Mouse (Mus musculus): Measurements from ENCODE around the gene Atg7. TPM values are rescaled to one million over a fixed set of nuclear protein-coding genes. Genes with fewer than 3 reads are reported as not detected.

Gene Atg7
- polyA plus RNA-seq, 1 experiment from 2014 or later: 17.2 TPM

DNA sequence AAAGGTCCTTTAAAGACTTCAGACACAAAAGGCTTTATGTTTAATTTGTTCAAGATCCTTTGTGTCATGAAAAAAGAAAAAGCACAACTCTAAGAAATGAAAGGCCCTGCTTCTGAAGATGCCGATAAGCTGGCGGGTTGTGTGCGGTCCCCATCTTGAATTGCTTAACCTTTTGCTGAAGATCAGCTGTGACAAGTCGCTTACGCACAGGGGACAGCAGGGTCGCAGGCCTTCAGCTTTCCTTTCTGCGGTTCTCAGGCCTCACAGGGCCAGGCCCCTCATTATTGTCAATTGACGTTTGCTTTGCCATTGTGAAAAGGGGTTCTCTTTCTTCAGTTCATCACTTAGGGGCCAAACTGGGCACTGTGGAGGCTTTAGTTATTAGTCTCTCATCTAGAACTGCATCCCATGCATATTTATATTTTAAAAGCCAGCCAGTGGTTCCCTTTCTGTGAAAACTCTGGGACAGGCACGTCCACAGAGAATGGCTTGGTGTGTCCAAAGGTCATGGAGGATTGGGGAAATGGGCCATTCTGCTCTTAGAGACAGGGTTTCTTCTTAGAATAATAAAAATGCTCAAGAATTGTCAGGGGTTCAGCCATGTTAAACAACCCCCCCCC is 39.3 kb downstream of the Atg7 start:
- H3K27me3 ChIP-seq (ENCODE audit: control insufficient read depth, insufficient read depth, low read depth, low read length): no peaks in the 10 kb centered on the region
- WGBS: 15% methylated on average over 9 of the region's 9 CpGs
- no peaks in the 10 kb centered on the region for H3K9me3 ChIP-seq (replicated peaks; ENCODE audit: control insufficient read depth, low read length, poor library complexity, severe bottlenecking)
- no peaks in the 10 kb centered on the region for H3K4me1 ChIP-seq (ENCODE audit: control insufficient read depth, insufficient read depth, low read length)
- no peak overlapping the region for H3K27ac ChIP-seq (ENCODE audit: low read length)
- no peaks in the 10 kb centered on the region for H3K36me3 ChIP-seq (ENCODE audit: control insufficient read depth, insufficient read depth, low read length)
- ATAC-seq: no peak
- no peak overlapping the region for H3K4me2 ChIP-seq (ENCODE audit: low read length)
- H3K9ac ChIP-seq (ENCODE audit: low read depth, low read length): no peak overlapping the region
- no peak overlapping the region for H3K4me3 ChIP-seq (ENCODE audit: low read depth, low read length)

DNA sequence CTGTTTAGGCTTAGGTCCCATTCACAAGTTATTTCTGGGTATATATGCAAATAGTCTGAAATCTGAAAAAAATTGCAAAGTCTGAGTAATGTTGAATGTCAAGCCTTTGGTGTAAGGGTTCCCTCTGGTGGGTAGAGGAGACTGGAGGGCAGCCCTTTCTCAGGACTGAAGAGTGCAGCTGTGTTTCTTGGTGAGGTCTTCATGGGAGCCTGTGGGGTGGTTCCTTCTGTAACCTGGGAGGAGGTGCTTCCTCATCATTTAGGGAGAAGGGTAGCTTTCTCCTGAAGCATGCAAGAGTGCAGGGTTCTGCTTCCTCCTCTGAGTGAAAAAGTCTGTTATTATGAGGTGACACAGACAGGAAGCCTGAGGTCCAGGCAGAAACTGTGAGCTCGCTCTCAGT is 40.8 kb downstream of the Atg7 start:
- WGBS: 95% methylated on average over 1 of the region's 1 CpGs
- H3K4me3 ChIP-seq (ENCODE audit: low read depth, low read length): no peak overlapping the region
- no peaks in the 10 kb centered on the region for H3K9me3 ChIP-seq (replicated peaks; ENCODE audit: control insufficient read depth, low read length, poor library complexity, severe bottlenecking)
- ATAC-seq: no peak
- no peaks in the 10 kb centered on the region for H3K36me3 ChIP-seq (ENCODE audit: control insufficient read depth, insufficient read depth, low read length)
- no peaks in the 10 kb centered on the region for H3K4me1 ChIP-seq (ENCODE audit: control insufficient read depth, insufficient read depth, low read length)
- H3K27ac ChIP-seq (ENCODE audit: low read length): no peak overlapping the region
- H3K9ac ChIP-seq (ENCODE audit: low read depth, low read length): no peak overlapping the region
- no peak overlapping the region for H3K4me2 ChIP-seq (ENCODE audit: low read length)
- no peaks in the 10 kb centered on the region for H3K27me3 ChIP-seq (ENCODE audit: control insufficient read depth, insufficient read depth, low read depth, low read length)

DNA sequence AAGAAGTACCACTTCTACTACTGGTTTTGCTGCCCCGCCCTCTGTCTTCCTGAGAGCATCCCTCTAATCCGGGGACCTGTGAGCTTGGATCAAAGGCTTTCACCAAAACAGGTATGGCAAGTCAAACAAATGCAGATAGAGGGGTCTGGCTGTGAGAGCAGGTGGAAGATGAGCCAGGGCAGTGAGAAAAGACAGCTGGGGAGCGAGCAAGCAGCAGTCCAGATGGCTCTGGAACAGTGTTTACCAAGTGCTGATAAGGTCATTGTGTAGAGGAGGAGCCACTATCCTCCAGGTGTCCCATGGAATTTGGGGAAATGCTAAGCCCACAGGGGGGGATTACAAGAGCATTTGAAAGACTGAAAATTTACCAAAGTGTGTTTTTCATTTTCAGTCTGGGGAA is 41.5 kb downstream of the Atg7 start:
- WGBS: 52% methylated on average over 3 of the region's 3 CpGs
- no peak for ATAC-seq

DNA sequence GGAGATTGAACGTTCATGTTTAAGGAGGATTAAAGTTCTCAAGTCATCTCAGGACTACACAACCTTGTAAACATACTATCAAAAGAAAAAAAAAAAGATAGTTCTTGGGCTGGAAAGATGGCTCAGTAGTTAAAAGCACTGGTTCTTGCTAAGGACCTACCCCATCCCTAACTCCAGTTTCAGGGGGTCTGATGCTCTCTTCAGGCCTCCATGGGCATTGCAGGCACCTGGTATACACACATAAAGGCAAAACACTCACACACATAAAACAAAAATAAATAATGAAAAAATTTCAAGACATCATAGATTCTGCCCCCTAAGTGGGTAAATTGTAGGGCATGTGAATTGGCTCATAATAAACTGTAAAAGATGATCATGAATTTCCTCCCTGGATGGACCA is 42.5 kb downstream of the Atg7 start:
- Histone ChIP-seq H3K27ac (ENCODE audit: low read length) (no peak overlapping the region), H3K27me3 (ENCODE audit: control insufficient read depth, insufficient read depth, low read depth, low read length) (no peaks in the 10 kb centered on the region), H3K4me3 (ENCODE audit: low read depth, low read length) (no peak overlapping the region), H3K36me3 (ENCODE audit: control insufficient read depth, insufficient read depth, low read length) (no peaks in the 10 kb centered on the region), H3K9ac (ENCODE audit: low read depth, low read length) (no peak overlapping the region), H3K4me1 (ENCODE audit: control insufficient read depth, insufficient read depth, low read length) (0 out of 2 replicates have a peak, but pooled peaks cover 1% of the 10 kb centered on the region), H3K4me2 (ENCODE audit: low read length) (no peak overlapping the region), H3K9me3 (replicated peaks; ENCODE audit: control insufficient read depth, low read length, poor library complexity, severe bottlenecking) (no peaks in the 10 kb centered on the region)
- 84% methylated on average over 1 of the region's 1 CpGs for WGBS
- ATAC-seq: no peak

More for the DNA sequence above, 41.5 kb downstream of the Atg7 start:
- Histone ChIP-seq H3K4me1 (ENCODE audit: control insufficient read depth, insufficient read depth, low read length) (no peaks in the 10 kb centered on the region), H3K4me3 (ENCODE audit: low read depth, low read length) (no peak overlapping the region), H3K4me2 (ENCODE audit: low read length) (no peak overlapping the region), H3K36me3 (ENCODE audit: control insufficient read depth, insufficient read depth, low read length) (no peaks in the 10 kb centered on the region), H3K27me3 (ENCODE audit: control insufficient read depth, insufficient read depth, low read depth, low read length) (no peaks in the 10 kb centered on the region), H3K9ac (ENCODE audit: low read depth, low read length) (no peak overlapping the region), H3K9me3 (replicated peaks; ENCODE audit: control insufficient read depth, low read length, poor library complexity, severe bottlenecking) (no peaks in the 10 kb centered on the region), H3K27ac (ENCODE audit: low read length) (no peak overlapping the region)

DNA sequence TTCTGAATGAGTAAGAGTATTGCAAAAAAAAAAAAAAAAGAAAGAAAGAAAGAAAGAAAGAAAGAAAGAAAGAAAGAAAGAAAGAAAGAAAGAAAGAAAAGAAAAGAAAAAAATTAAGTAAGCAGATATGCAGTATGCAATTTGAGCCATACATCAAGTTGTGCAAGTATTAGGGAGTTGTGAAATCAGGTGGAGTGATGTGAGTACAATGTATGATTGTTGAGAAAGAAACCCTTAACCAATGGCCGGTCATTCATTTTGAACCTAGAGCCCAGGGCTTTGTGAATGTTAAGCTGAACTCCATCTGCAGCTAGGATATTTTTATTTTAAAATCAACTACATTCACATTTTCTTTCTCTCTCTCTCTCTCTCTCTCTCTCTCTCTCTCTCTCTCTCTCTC is 44.1 kb downstream of the Atg7 start:
- no peak overlapping the region for H3K4me2 ChIP-seq (ENCODE audit: low read length)
- H3K9me3 ChIP-seq (replicated peaks; ENCODE audit: control insufficient read depth, low read length, poor library complexity, severe bottlenecking): no peaks in the 10 kb centered on the region
- H3K27me3 ChIP-seq (ENCODE audit: control insufficient read depth, insufficient read depth, low read depth, low read length): no peaks in the 10 kb centered on the region
- no peak overlapping the region for H3K9ac ChIP-seq (ENCODE audit: low read depth, low read length)
- no peak overlapping the region for H3K4me3 ChIP-seq (ENCODE audit: low read depth, low read length)
- no peak for ATAC-seq
- H3K36me3 ChIP-seq (ENCODE audit: control insufficient read depth, insufficient read depth, low read length): no peaks in the 10 kb centered on the region
- 0 out of 2 replicates have a peak, but pooled peaks cover 10% of the 10 kb centered on the region for H3K4me1 ChIP-seq (ENCODE audit: control insufficient read depth, insufficient read depth, low read length)
- WGBS: 85% methylated on average over 1 of the region's 1 CpGs
- no peak overlapping the region for H3K27ac ChIP-seq (ENCODE audit: low read length)

DNA sequence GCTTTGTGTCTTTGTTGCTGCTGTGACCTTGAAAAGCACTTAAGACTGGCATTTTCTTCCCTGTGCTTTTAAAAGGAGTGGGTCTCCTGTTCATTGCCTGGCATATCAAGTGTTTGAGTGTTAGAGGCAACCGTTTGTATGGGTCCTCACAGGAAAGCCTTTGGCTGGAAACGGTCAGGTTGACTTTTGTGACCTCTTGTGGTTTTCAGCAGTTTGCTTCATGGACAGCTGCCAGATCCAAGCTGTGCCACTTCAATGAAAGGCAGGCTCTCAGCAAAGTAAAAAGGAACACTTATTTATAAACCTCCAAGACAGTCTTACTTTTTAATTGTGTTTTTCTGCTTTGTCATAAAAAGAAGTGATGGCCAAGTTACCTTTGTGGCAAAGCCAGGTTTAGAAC is 47.8 kb downstream of the Atg7 start:
- ATAC-seq: no peak
- WGBS: 36% methylated on average over 2 of the region's 2 CpGs
- Histone ChIP-seq H3K36me3 (ENCODE audit: control insufficient read depth, insufficient read depth, low read length) (no peaks in the 10 kb centered on the region), H3K9me3 (replicated peaks; ENCODE audit: control insufficient read depth, low read length, poor library complexity, severe bottlenecking) (no peaks in the 10 kb centered on the region), H3K27ac (ENCODE audit: low read length) (no peak overlapping the region), H3K9ac (ENCODE audit: low read depth, low read length) (no peak overlapping the region), H3K4me2 (ENCODE audit: low read length) (no peak overlapping the region), H3K4me3 (ENCODE audit: low read depth, low read length) (no peak overlapping the region), H3K4me1 (ENCODE audit: control insufficient read depth, insufficient read depth, low read length) (0 out of 2 replicates have a peak, but pooled peaks cover 10% of the 10 kb centered on the region), H3K27me3 (ENCODE audit: control insufficient read depth, insufficient read depth, low read depth, low read length) (no peaks in the 10 kb centered on the region)

DNA sequence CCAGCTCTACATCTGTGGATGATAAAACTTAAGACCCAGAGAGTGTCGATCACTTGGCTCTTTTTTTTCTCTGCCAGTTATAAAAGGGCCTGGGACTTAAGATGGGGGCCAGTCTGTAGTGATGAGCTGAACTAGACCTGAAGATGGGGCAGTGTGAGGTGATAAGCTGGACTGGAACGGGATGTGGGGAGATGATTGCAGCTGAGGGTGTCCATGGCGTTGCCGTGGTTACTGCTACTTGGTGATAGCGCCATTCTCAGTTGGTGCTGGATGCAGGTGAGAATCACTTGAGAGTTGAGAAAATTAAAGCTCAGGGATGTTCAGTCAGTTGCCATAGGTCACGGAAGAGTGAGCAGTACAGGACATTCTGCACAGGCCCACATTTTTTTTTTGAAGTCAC is 48.6 kb downstream of the Atg7 start:
- H3K36me3 ChIP-seq (ENCODE audit: control insufficient read depth, insufficient read depth, low read length): no peaks in the 10 kb centered on the region
- ATAC-seq: no peak
- no peaks in the 10 kb centered on the region for H3K9me3 ChIP-seq (replicated peaks; ENCODE audit: control insufficient read depth, low read length, poor library complexity, severe bottlenecking)
- no peak overlapping the region for H3K4me3 ChIP-seq (ENCODE audit: low read depth, low read length)
- WGBS: 68% methylated on average over 6 of the region's 6 CpGs
- no peaks in the 10 kb centered on the region for H3K27me3 ChIP-seq (ENCODE audit: control insufficient read depth, insufficient read depth, low read depth, low read length)
- H3K9ac ChIP-seq (ENCODE audit: low read depth, low read length): no peak overlapping the region
- 0 out of 2 replicates have a peak, but pooled peaks cover 10% of the 10 kb centered on the region for H3K4me1 ChIP-seq (ENCODE audit: control insufficient read depth, insufficient read depth, low read length)
- no peak overlapping the region for H3K4me2 ChIP-seq (ENCODE audit: low read length)
- 0 out of 2 replicates have a peak overlapping the region, but pooled peaks have one; percentile 10 for H3K27ac ChIP-seq (ENCODE audit: low read length)

DNA sequence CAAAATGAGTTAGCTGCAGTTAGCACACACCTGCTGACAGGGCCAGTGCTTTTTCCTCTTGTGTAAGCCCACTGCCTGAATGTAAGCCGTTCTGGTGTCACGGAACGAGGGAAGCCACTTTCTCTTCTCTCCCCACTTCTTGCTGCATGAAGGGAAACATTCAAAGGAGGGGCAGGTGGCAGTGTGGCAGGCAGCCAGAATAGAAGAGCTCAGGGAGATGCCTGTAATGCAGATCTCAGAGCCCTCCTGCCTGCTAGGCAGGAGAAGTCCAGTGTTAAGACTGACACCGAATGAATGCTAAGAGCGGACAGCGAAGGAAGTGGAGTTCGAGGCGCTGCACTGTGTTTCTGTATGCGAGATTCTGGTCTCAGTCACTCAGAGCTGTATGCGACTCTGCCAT is 49.8 kb downstream of the Atg7 start:
- H3K36me3 ChIP-seq (ENCODE audit: control insufficient read depth, insufficient read depth, low read length): no peaks in the 10 kb centered on the region
- no peak overlapping the region for H3K9ac ChIP-seq (ENCODE audit: low read depth, low read length)
- no peak overlapping the region for H3K4me3 ChIP-seq (ENCODE audit: low read depth, low read length)
- H3K27ac ChIP-seq (ENCODE audit: low read length): 0 out of 2 replicates have a peak overlapping the region, but pooled peaks have one; percentile 14
- 66% methylated on average over 10 of the region's 10 CpGs for WGBS
- 0 out of 2 replicates have a peak, but pooled peaks cover 11% of the 10 kb centered on the region for H3K4me1 ChIP-seq (ENCODE audit: control insufficient read depth, insufficient read depth, low read length)
- no peaks in the 10 kb centered on the region for H3K9me3 ChIP-seq (replicated peaks; ENCODE audit: control insufficient read depth, low read length, poor library complexity, severe bottlenecking)
- no peak overlapping the region for H3K4me2 ChIP-seq (ENCODE audit: low read length)
- H3K27me3 ChIP-seq (ENCODE audit: control insufficient read depth, insufficient read depth, low read depth, low read length): no peaks in the 10 kb centered on the region
- ATAC-seq: no peak

DNA sequence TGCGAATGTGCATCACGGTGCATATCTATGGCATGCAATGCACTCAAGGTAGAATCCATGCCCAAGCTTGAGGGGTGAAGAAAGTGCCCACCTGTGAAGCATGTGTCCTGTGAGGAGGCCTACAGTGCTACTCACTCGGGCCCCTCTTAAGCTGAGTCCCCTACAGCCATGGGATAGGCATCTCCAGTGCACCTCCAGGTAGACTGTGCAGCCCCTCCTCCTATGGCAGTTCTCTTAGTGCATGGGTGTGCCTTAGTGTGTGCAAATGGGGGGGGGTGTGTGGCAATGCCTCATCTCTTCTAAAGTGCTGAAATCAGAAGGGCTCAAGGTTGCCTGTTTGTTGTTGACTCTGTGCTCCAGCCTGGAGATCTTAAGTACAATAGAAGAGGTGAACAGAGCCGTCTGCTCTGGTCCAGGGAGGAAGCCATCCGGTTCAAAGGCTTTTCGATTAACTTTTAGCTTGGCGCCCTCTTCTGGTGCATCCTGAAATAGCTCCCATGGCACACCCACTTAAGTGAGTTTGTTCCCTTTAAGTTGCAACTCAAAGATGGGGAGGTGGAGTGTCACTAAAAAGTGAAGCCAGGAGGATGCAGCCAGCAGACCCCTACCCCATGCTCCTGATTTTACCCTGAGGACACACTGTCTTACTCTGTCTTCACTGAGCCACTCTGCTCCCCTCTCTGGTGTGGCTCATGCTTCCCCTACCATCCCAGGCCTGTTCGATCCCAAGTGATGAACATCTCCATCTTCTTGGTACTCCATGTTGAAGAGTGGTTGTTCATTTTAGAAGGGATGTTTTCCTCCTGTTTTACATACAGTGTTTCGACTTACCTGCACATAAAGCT is 55.0 kb downstream of the Atg7 start:
- no peak overlapping the region for H3K4me2 ChIP-seq (ENCODE audit: low read length)
- no peaks in the 10 kb centered on the region for H3K9me3 ChIP-seq (replicated peaks; ENCODE audit: control insufficient read depth, low read length, poor library complexity, severe bottlenecking)
- WGBS: 48% methylated on average over 9 of the region's 9 CpGs
- 0 out of 2 replicates have a peak, but pooled peaks cover 3% of the 10 kb centered on the region for H3K4me1 ChIP-seq (ENCODE audit: control insufficient read depth, insufficient read depth, low read length)
- no peaks in the 10 kb centered on the region for H3K27me3 ChIP-seq (ENCODE audit: control insufficient read depth, insufficient read depth, low read depth, low read length)
- no peak overlapping the region for H3K27ac ChIP-seq (ENCODE audit: low read length)
- H3K36me3 ChIP-seq (ENCODE audit: control insufficient read depth, insufficient read depth, low read length): no peaks in the 10 kb centered on the region; the same call in 1 of the 2 replicates
- no peak overlapping the region for H3K9ac ChIP-seq (ENCODE audit: low read depth, low read length)
- ATAC-seq: peak; percentile 69
- no peak overlapping the region for H3K4me3 ChIP-seq (ENCODE audit: low read depth, low read length)

Measured in midbrain, embryonic 16.5 days (tissue).